Mouse (Mus musculus) forebrain, postnatal 0 days (tissue): ENCODE measurements at regions not wholly inside any gene's neighbourhood (a gene's known extent, or its start where the extent isn't known, plus 50 kb on each side); places are given as distances from the start of the nearest gene placed in this dataset.
"Not testable (repeated sequence)": the region's sequence is repeated elsewhere in the genome, so short reads cannot be mapped to it uniquely, and the experiment has no call there.

ENCODE experiments used
- ATAC-seq: fragments of 200-750 bp; cut with Nextera tagmentation; 2 replicates; pipeline ENCODE4 v1.8.0; 2017; ENCODE audit warnings: mild to moderate bottlenecking, moderate library complexity
- DNase-seq: peaks from one replicate; pipeline ENCODE4 v3.0.0-alpha.2; 2015
- H3K27ac ChIP-seq: fragments of 300-500 bp; sonication (generic); 2 replicates; pipeline ENCODE4 v1.5.1; 2014; ENCODE audit warnings: low read depth, mild to moderate bottlenecking, antibody characterized with exemption, low read length, moderate library complexity, mixed read lengths
- H3K27me3 ChIP-seq: fragments of 300-500 bp; sonication (generic); 2 replicates; pipeline ENCODE4 v1.6.1; 2014; ENCODE audit warnings: mild to moderate bottlenecking, low read length, mixed read lengths; ENCODE audit not compliant: insufficient read depth
- H3K36me3 ChIP-seq: fragments of 300-500 bp; sonication (generic); 2 replicates; pipeline ENCODE4 v1.6.1; 2014; ENCODE audit warnings: mild to moderate bottlenecking, moderate library complexity; ENCODE audit not compliant: insufficient read depth
- H3K4me1 ChIP-seq: fragments of 300-500 bp; sonication (generic); 2 replicates; pipeline ENCODE4 v1.6.1; 2014; ENCODE audit warnings: antibody characterized with exemption; ENCODE audit not compliant: insufficient read depth
- H3K4me2 ChIP-seq: fragments of 300-500 bp; sonication (generic); 2 replicates; pipeline ENCODE4 v1.6.1; 2014; ENCODE audit warnings: low read depth, mild to moderate bottlenecking, moderate library complexity
- H3K4me3 ChIP-seq: fragments of 300-500 bp; sonication (generic); 2 replicates; pipeline ENCODE4 v1.5.1; 2014; ENCODE audit warnings: low read depth, low read length, mixed read lengths
- H3K9ac ChIP-seq: fragments of 300-500 bp; sonication (generic); 2 replicates; pipeline ENCODE4 v1.6.1; 2014; ENCODE audit warnings: mild to moderate bottlenecking
- H3K9me3 ChIP-seq: fragments of 300-500 bp; sonication (generic); 2 replicates; pipeline ENCODE4 v1.6.1; 2016; ENCODE audit warnings: low read length
- CTCF ChIP-seq: sonication (generic); IDR thresholded peaks from 2 replicates; pipeline ENCODE4 v1.5.1; 2016; ENCODE audit warnings: antibody characterized with exemption, control low read depth, low read depth
- WGBS: fragments of 180-500 bp; shearing (Covaris S2); extraction: QIAGEN DNeasy Blood & Tissue Kit; methylation state at CpG from one replicate; pipeline ENCODE4 v1.1.7; 2014; 5-methylcytosine and 5-hydroxymethylcytosine counted together

DNA sequence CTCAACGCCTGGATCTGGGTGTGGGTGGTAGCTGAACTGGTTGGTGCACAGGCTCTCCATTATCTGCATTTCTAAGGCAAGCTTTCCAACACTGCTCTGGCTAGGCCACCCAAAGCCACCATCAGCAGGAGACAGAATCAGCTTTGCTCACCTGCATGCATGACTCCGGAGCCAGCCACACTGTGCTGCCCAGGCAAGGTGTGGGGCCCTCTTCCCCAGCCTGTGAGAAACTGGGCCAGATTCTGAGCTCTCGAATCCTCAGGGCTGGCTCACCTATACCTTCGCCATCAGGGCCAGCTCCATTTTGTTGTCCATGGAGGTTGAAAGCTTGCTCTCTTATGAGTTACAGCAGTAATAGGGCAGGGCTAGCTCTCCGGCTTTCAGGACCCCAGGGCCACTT is 293.1 kb upstream of the Pdzrn3 start:
- 69% methylated on average over 5 of the region's 5 CpGs for WGBS
- DNase-seq, result no peak
- H3K27me3 ChIP-seq, result no peaks in the 10 kb centered on the region
- no peaks in the 10 kb centered on the region for H3K9me3 ChIP-seq
- no peak overlapping the region for H3K27ac ChIP-seq
- H3K9ac ChIP-seq, result no peak overlapping the region
- TF ChIP-seq CTCF, result no peak
- ATAC-seq, result no peak
- H3K4me2 ChIP-seq, result no peak overlapping the region
- no peak overlapping the region for H3K4me3 ChIP-seq
- no peaks in the 10 kb centered on the region for H3K4me1 ChIP-seq
- H3K36me3 ChIP-seq, result no peaks in the 10 kb centered on the region

DNA sequence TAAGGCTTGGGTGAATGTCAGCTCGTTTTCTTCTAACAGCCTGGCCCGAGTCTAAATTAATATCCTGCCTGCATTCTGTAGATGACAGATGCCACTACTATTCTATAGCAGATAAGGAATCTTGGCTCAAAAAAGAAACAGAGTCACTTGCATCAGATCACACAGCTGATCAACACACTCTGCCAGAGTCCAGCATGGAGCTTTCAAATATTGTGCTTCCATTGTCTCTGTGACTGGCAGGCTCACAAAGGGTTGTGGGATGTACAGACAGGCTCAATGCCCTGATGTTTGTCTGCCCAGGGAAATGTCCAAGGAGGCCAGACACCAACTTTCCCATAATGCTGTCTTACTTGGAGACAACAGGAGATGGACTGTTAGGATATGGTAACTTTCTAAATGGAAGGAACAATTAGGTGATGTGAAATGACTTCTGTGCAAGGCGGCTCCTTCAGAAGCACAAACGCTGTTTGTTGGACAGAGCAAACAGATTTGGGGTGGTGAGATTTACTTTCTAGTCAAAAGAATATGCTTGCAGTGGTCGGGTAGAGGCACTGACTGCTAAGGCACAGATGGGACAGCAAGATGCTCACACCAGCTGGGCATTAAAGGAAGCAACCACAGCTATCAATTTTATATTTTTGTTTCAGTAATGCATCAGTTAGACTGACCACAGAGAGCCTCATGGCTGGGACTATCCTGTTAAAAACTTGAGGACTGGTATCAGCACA is 291.6 kb upstream of the Pdzrn3 start:
- H3K9me3 ChIP-seq, result no peaks in the 10 kb centered on the region
- H3K27me3 ChIP-seq, result no peaks in the 10 kb centered on the region
- no peak for TF ChIP-seq CTCF
- no peak overlapping the region for H3K4me2 ChIP-seq
- H3K27ac ChIP-seq, result no peak overlapping the region
- no peak; the same call in 1 of the 2 replicates for ATAC-seq
- H3K4me3 ChIP-seq, result no peak overlapping the region
- no peaks in the 10 kb centered on the region for H3K36me3 ChIP-seq
- H3K9ac ChIP-seq, result no peak overlapping the region
- no peaks in the 10 kb centered on the region for H3K4me1 ChIP-seq
- WGBS, result 26% methylated on average over 5 of the region's 5 CpGs
- no peak for DNase-seq

DNA sequence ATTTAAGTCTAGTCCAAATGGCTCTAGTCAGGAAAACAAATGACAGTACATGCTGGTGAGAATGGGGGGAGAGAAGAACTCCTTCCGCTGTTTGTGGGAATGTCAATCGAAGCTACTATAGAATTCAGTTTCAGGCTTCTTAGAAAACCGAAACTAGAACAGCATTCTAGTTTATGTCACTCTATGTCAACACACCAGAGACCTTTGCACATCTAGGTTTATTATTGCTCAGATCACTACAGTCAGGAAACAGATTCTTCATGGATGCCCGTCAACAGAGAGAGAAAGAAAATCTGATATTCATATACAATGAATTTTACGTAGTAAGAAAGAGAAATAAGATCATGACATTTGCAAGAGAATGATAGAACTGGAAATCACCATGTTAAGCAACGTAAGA is 276.7 kb upstream of the Pdzrn3 start:
- TF ChIP-seq CTCF, result no peak
- H3K9ac ChIP-seq, result no peak overlapping the region
- no peak overlapping the region for H3K27ac ChIP-seq
- H3K9me3 ChIP-seq, result no peaks in the 10 kb centered on the region
- H3K4me3 ChIP-seq, result no peak overlapping the region
- H3K4me1 ChIP-seq, result no peaks in the 10 kb centered on the region
- no peaks in the 10 kb centered on the region for H3K27me3 ChIP-seq
- H3K36me3 ChIP-seq, result no peaks in the 10 kb centered on the region
- DNase-seq (no peak), ATAC-seq (no peak)
- H3K4me2 ChIP-seq, result no peak overlapping the region
- WGBS, result 92% methylated on average over 6 of the region's 6 CpGs

DNA sequence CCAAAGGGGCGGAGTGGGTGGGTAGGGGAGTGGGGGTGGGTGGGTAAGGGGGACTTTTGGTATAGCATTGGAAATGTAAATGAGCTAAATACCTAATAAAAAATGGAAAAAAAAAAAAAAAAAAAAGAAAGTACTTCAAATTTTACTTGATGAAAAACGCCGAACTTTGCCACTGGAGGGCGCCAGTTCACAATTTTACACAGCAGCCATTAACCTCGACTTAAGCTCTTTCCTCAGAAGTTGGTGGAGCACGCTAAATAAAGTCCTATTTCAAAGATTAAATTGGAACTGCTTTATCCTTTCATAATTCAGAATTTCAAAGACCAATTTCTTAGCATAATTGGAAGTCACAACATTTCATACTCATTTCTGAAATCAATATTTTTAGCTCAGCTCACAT is 272.7 kb upstream of the Pdzrn3 start:
- ATAC-seq, H3K9ac ChIP-seq, H3K27me3 ChIP-seq, H3K4me3 ChIP-seq, H3K36me3 ChIP-seq, H3K4me2 ChIP-seq, H3K4me1 ChIP-seq, H3K27ac ChIP-seq, H3K9me3 ChIP-seq: not testable (repeated sequence)
- WGBS, result 1% methylated on average over 5 of the region's 6 CpGs
- peak; percentile 68 for TF ChIP-seq CTCF
- DNase-seq, result peak; percentile 89

DNA sequence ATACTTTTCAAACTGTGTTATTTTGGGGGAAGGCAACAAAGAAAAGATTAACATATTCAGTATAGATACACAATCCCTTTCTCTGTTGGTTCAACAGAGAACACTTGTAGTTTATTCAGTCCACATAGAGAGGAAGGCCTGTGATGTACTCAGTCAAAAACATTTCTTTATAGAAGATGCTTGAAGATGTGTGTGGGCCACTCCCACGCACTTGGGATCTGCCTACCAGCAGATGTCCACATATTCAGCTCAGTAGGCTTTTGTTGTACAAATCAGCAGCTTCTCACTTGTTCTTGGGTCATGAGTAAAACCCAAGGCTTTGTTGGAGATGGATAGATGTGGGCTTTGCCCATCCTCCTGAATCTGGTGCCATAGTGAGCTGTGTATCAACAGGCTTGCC is 239.6 kb upstream of the Pdzrn3 start:
- Histone ChIP-seq H3K4me3 (no peak overlapping the region), H3K4me1 (no peaks in the 10 kb centered on the region), H3K27me3 (no peaks in the 10 kb centered on the region), H3K9me3 (no peaks in the 10 kb centered on the region), H3K27ac (no peak overlapping the region), H3K9ac (no peak overlapping the region), H3K36me3 (no peaks in the 10 kb centered on the region), H3K4me2 (no peak overlapping the region)
- no peak for TF ChIP-seq CTCF
- 56% methylated on average over 1 of the region's 1 CpGs for WGBS
- no peak for DNase-seq
- no peak; the same call in 1 of the 2 replicates for ATAC-seq

DNA sequence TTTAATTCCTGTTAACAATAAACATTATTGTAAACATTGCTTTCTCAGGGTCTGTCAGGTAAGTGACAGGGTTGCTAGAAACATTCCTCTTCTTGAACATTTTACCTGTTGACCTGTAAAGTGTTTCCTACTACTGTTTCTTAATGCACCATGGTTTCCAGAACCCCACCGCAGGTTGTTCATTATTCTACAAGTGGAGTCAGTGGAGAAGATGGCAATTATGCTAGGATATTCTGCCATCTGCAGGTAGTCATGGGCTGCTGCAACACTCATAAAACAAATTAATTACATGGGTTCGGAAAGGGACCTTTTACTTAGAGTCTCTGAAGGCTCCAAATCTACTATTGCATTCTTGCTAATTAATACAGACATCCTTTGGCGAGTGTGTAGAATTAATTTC is 239.1 kb upstream of the Pdzrn3 start:
- Histone ChIP-seq H3K9me3 (no peaks in the 10 kb centered on the region), H3K27ac (no peak overlapping the region), H3K4me3 (no peak overlapping the region), H3K9ac (no peak overlapping the region), H3K4me2 (no peak overlapping the region), H3K27me3 (no peaks in the 10 kb centered on the region), H3K36me3 (no peaks in the 10 kb centered on the region), H3K4me1 (no peaks in the 10 kb centered on the region)
- WGBS, result 26% methylated on average over 3 of the region's 3 CpGs
- ATAC-seq, result peak; percentile 58; the same call in 1 of the 2 replicates
- TF ChIP-seq CTCF, result peak; percentile 78
- DNase-seq, result peak; percentile 63

DNA sequence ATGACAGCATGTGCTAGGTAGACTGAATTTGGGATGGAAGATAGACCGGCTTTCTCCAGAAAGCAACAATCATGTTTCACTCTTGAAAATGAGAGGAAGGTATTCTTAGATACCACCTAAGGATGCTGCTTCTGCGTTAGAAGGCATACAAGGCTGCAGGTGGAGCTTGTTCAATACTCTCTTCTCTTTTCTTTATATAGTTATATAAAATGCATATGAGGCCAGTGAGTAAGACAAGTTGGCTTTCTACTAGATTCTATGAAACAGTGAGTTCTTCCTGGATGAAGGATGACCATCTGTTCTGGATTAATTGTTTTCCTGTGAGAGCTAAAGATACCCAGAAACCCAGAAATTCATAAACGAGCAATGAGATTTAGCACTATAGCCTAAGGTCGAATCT is 231.3 kb upstream of the Pdzrn3 start:
- Histone ChIP-seq H3K27me3 (no peaks in the 10 kb centered on the region), H3K36me3 (no peaks in the 10 kb centered on the region), H3K4me2 (no peak overlapping the region), H3K4me3 (no peak overlapping the region), H3K9me3 (no peaks in the 10 kb centered on the region), H3K9ac (no peak overlapping the region), H3K27ac (no peak overlapping the region), H3K4me1 (no peaks in the 10 kb centered on the region)
- DNase-seq (no peak), ATAC-seq (no peak)
- WGBS, result 86% methylated on average over 4 of the region's 4 CpGs
- no peak for TF ChIP-seq CTCF
